Mouse (Mus musculus): ENCODE results near the gene Synpr. TPM values are rescaled to one million over a fixed set of nuclear protein-coding genes. Genes with fewer than 3 reads are reported as not detected.

Gene Synpr
- polyA plus RNA-seq, 1 experiment from 2014 or later, result 67.4 TPM

DNA sequence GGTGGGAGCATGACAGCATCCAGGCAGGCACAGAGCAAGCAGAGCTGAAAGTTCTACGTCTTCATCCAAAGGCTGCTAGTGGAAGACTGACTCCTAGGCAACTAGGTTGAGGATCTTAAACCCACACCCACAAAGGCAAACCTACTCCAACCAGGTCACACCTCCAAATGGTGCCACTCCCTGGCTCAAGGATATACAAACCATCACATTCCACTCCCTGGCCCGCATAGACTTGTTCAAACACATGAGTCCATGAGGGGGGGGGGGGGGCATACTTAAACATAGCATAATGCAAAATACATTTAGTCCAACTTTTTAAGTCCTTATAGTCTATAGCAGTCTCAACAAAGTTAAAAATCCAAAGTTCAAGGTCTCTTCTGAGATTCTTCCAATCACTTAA, 312.6 kb downstream of the Synpr start:
- H3K4me2 ChIP-seq (ENCODE audit: low read length), result no peak overlapping the region
- H3K9ac ChIP-seq (ENCODE audit: low read depth, low read length), result no peak overlapping the region
- WGBS, result 96% methylated on average over 2 of the region's 2 CpGs
- H3K4me3 ChIP-seq (ENCODE audit: low read length), result no peak overlapping the region
- no peaks in the 10 kb centered on the region for H3K4me1 ChIP-seq (ENCODE audit: control insufficient read depth, insufficient read depth, low read depth, low read length)
- no peaks in the 10 kb centered on the region for H3K9me3 ChIP-seq (ENCODE audit: control insufficient read depth, low read length)
- no peak for ATAC-seq
- H3K27me3 ChIP-seq (replicated peaks; ENCODE audit: control insufficient read depth, insufficient read depth, low read length), result no peaks in the 10 kb centered on the region
- no peak overlapping the region for H3K27ac ChIP-seq (ENCODE audit: low read depth, low read length)
- no peaks in the 10 kb centered on the region for H3K36me3 ChIP-seq (ENCODE audit: control insufficient read depth, insufficient read depth, low read length)

DNA sequence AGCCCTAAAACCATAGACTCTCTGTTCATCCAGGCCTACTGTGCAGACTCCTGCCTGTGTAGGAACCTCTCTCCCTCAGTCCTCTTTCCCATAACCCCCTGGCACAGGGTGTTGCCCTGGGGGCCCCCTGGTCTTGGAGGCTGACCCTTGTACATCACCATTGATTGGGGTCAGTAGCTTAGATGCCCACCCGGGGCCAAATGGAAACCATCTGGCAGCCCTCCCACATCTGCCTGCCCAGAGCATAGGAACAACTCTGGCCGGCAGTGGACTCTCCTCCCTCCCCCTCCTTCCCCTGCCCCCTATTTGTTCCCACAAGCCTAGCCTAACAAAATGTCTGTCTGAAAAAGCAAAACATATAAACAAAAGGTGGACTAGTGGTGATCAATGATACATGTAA, 336.0 kb downstream of the Synpr start:
- H3K36me3 ChIP-seq (ENCODE audit: control insufficient read depth, insufficient read depth, low read length), result no peaks in the 10 kb centered on the region
- H3K4me3 ChIP-seq (ENCODE audit: low read length), result no peak overlapping the region
- 46% methylated on average over 2 of the region's 2 CpGs for WGBS
- no peaks in the 10 kb centered on the region for H3K9me3 ChIP-seq (ENCODE audit: control insufficient read depth, low read length)
- H3K4me1 ChIP-seq (ENCODE audit: control insufficient read depth, insufficient read depth, low read depth, low read length), result no peaks in the 10 kb centered on the region
- H3K27ac ChIP-seq (ENCODE audit: low read depth, low read length), result no peak overlapping the region
- ATAC-seq, result no peak
- no peak overlapping the region for H3K4me2 ChIP-seq (ENCODE audit: low read length)
- H3K9ac ChIP-seq (ENCODE audit: low read depth, low read length), result no peak overlapping the region
- no peaks in the 10 kb centered on the region for H3K27me3 ChIP-seq (replicated peaks; ENCODE audit: control insufficient read depth, insufficient read depth, low read length)

DNA sequence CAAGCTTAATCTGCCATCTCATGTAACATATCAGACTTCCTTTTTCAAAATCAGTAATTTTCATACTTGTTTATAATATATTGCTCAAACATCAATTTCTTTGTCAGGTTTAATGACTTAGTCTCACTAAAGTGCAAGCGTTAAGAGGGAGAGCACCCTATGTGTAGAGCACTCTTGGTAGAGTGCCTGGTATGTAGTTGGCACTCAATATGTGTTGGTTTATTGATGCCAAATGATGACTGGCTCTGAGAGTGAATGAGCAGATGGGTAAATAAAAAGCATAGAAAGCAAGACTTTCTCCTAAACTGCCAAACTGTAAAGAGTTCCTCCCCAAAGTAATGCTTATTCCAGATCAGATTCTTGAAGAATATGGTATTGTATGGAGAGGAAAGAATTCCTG, 365.3 kb downstream of the Synpr start:
- H3K9ac ChIP-seq (ENCODE audit: low read depth, low read length), result no peak overlapping the region
- no peak overlapping the region for H3K4me2 ChIP-seq (ENCODE audit: low read length)
- H3K27me3 ChIP-seq (replicated peaks; ENCODE audit: control insufficient read depth, insufficient read depth, low read length), result no peaks in the 10 kb centered on the region
- peaks cover 5% of the 10 kb centered on the region for H3K4me1 ChIP-seq (ENCODE audit: control insufficient read depth, insufficient read depth, low read depth, low read length)
- WGBS, result 90% methylated on average over 1 of the region's 1 CpGs
- H3K27ac ChIP-seq (ENCODE audit: low read depth, low read length), result no peak overlapping the region
- no peak for ATAC-seq
- H3K9me3 ChIP-seq (ENCODE audit: control insufficient read depth, low read length), result no peaks in the 10 kb centered on the region
- H3K4me3 ChIP-seq (ENCODE audit: low read length), result no peak overlapping the region
- H3K36me3 ChIP-seq (ENCODE audit: control insufficient read depth, insufficient read depth, low read length), result no peaks in the 10 kb centered on the region

DNA sequence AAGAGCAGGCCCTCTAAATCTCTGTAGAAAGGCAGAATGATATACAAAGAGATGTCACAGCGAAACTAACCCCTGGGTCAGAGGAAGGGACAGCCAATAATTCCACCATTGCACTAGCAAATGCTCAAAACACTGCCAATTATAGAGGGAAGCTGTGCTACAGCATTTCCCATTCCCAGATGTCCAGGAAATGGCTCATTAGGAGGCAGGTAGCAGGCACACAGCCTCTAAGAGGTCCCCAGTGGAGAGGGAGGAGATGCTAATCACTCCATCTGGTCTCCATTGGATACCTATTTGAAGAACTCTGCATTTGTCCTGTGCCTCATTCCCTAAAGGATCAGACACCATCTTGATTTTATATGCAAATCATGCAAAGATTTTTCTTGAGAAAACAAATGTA, 366.5 kb downstream of the Synpr start:
- no peak for ATAC-seq
- Histone ChIP-seq H3K36me3 (ENCODE audit: control insufficient read depth, insufficient read depth, low read length) (no peaks in the 10 kb centered on the region), H3K27me3 (replicated peaks; ENCODE audit: control insufficient read depth, insufficient read depth, low read length) (no peaks in the 10 kb centered on the region), H3K9me3 (ENCODE audit: control insufficient read depth, low read length) (no peaks in the 10 kb centered on the region), H3K9ac (ENCODE audit: low read depth, low read length) (no peak overlapping the region), H3K4me1 (ENCODE audit: control insufficient read depth, insufficient read depth, low read depth, low read length) (peaks cover 5% of the 10 kb centered on the region), H3K4me3 (ENCODE audit: low read length) (no peak overlapping the region), H3K27ac (ENCODE audit: low read depth, low read length) (no peak overlapping the region), H3K4me2 (ENCODE audit: low read length) (no peak overlapping the region)
- WGBS, result 52% methylated on average over 1 of the region's 1 CpGs

DNA sequence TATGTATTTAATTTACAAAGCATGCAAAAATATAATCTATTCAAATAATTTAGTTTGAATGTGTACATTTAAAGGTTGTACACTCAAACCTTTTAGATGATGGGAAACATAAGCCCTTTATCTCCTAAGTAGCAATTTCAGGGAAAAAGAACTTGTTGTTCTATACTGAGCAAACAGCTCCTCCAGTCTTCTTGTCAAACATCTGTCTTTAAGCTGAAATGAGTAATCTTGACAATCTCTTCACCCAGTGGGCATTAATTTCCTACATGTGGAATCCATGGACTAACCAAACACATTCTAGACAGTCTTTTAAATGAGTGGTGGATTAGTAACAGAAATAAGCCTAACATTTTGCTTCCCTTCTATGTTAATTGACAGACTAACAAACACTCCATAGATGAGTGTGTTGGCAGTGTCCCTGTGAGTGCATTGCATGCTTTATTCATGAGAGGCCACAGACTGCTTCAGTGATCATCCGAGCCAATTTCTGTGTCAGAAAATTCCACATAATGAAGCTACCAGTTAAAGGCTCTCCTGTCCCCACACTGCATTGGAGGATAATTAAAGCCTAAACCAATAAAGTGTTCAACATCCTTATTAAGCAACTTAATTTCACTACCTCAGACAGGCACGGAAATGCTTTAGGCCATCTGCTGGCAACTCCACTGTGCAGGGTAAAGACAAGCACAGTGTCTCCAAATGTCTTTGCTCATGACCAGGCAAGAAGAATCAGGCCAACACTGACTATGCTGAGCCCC, 367.1 kb downstream of the Synpr start:
- 34% methylated on average over 2 of the region's 2 CpGs for WGBS
- H3K36me3 ChIP-seq (ENCODE audit: control insufficient read depth, insufficient read depth, low read length), result no peaks in the 10 kb centered on the region
- H3K4me2 ChIP-seq (ENCODE audit: low read length), result no peak overlapping the region
- H3K27ac ChIP-seq (ENCODE audit: low read depth, low read length), result peak overlapping the region; percentile 5; the same call in 1 of the 2 replicates
- peaks cover 5% of the 10 kb centered on the region for H3K4me1 ChIP-seq (ENCODE audit: control insufficient read depth, insufficient read depth, low read depth, low read length)
- no peak overlapping the region for H3K9ac ChIP-seq (ENCODE audit: low read depth, low read length)
- H3K9me3 ChIP-seq (ENCODE audit: control insufficient read depth, low read length), result no peaks in the 10 kb centered on the region
- no peak overlapping the region for H3K4me3 ChIP-seq (ENCODE audit: low read length)
- peak; percentile 95 for ATAC-seq
- H3K27me3 ChIP-seq (replicated peaks; ENCODE audit: control insufficient read depth, insufficient read depth, low read length), result no peaks in the 10 kb centered on the region
